Mouse (Mus musculus) embryonic facial prominence, embryonic 12.5 days (tissue): ENCODE measurements around the gene Slc3a2. TPM values are rescaled to one million over a fixed set of nuclear protein-coding genes. Genes with fewer than 3 reads are reported as not detected.
A peak's percentile ranks its signal among the peaks of the same experiment; 100 is the strongest.

Experiments
- ATAC-seq: fragments of 200-750 bp; cut with Nextera tagmentation; 2 replicates; pipeline ENCODE4 v1.8.0; 2017; ENCODE audit not compliant: insufficient number of reproducible peaks, insufficient read depth, low FRiP score, low TSS enrichment
- H3K27ac ChIP-seq: fragments of 300-500 bp; sonication (generic); 2 replicates; pipeline ENCODE4 v1.5.1; 2016; ENCODE audit warnings: mild to moderate bottlenecking
- H3K27me3 ChIP-seq: fragments of 300-500 bp; sonication (generic); 2 replicates; pipeline ENCODE4 v1.6.1; 2016; ENCODE audit warnings: mild to moderate bottlenecking, moderate library complexity
- H3K36me3 ChIP-seq: fragments of 300-500 bp; sonication (generic); 2 replicates; pipeline ENCODE4 v1.6.1; 2016; ENCODE audit warnings: mild to moderate bottlenecking
- H3K4me1 ChIP-seq: fragments of 300-500 bp; sonication (generic); 2 replicates; pipeline ENCODE4 v1.6.1; 2016
- H3K4me2 ChIP-seq: fragments of 300-500 bp; sonication (generic); replicated peaks from 2 replicates; pipeline ENCODE4 v1.6.1; 2016; ENCODE audit warnings: mild to moderate bottlenecking, moderate library complexity
- H3K4me3 ChIP-seq: fragments of 300-500 bp; sonication (generic); 2 replicates; pipeline ENCODE4 v1.5.1; 2016; ENCODE audit warnings: mild to moderate bottlenecking
- H3K9ac ChIP-seq: fragments of 300-500 bp; sonication (generic); 2 replicates; pipeline ENCODE4 v1.6.1; 2016; ENCODE audit warnings: mild to moderate bottlenecking, moderate library complexity
- H3K9me3 ChIP-seq: fragments of 300-500 bp; sonication (generic); 2 replicates; pipeline ENCODE4 v1.6.1; 2016; ENCODE audit warnings: mild to moderate bottlenecking, moderate library complexity
- WGBS: fragments of 180-500 bp; shearing (Covaris S2); methylation state at CpG from one replicate; pipeline ENCODE4 v1.1.7; 2016; 5-methylcytosine and 5-hydroxymethylcytosine counted together
- polyA plus RNA-seq: library from polyadenylated mRNA; unstranded; fragments of >200 nt; fragmentation: Nextera tagmentation; extraction: Ambion mirVana; gene quantifications from 2 replicates; pipeline ENCODE4 v1.2.1, GENCODE M21; 2016

Gene Slc3a2
- polyA plus RNA-seq, 1 experiment from 2014 or later = 122 TPM

GRCm38 (mm10) chr19:8706132-8706667 is 17.0 kb downstream of the Slc3a2 start:
- Histone ChIP-seq H3K9me3 (no peaks in the 10 kb centered on the region), H3K4me3 (no peak overlapping the region), H3K27ac (no peak overlapping the region), H3K9ac (no peak overlapping the region), H3K4me1 (peaks cover 8% of the 10 kb centered on the region; the same call in 1 of the 2 replicates), H3K27me3 (no peaks in the 10 kb centered on the region), H3K4me2 (no peak overlapping the region), H3K36me3 (peaks cover 48% of the 10 kb centered on the region)
- no peak for ATAC-seq
- WGBS = 88% methylated on average over 7 of the region's 7 CpGs

DNA sequence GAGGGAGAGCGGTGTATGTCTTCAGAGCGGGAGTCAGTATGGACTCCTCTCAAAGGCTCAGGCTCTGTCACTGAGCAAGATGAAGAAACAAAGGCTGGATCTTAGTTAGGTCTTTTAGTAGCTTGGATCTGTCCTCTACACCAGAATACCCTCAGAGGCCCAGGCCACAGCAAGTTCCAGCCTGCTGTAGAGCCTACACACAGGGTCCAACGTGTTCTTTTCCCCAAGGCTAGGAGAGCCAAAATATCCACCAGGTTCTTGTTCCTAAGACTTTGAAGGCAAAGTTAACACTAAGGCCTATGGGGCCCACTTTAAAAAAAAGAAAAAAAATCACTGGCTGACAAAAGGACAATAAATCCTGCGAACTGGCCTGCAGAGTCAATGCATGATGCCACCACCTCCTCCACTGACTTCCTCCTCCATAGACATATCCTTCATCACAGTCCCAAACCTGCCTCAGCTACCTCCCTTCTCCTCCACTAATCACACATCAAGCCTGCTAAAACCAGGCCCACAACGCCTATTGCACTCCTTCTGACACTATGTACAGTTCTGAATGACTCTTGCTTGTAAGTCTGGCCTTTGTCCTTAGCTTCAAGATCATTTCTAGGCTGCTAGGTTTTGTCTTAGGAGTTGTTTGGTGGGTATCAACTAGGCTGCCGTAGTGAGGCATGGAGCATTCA is 18.0 kb downstream of the Slc3a2 start:
- no peak overlapping the region for H3K9ac ChIP-seq
- no peak overlapping the region for H3K27ac ChIP-seq
- no peaks in the 10 kb centered on the region for H3K9me3 ChIP-seq
- H3K4me1 ChIP-seq = no peaks in the 10 kb centered on the region
- no peak for ATAC-seq
- WGBS = 76% methylated on average over 6 of the region's 6 CpGs
- H3K36me3 ChIP-seq = peaks cover 39% of the 10 kb centered on the region
- no peaks in the 10 kb centered on the region for H3K27me3 ChIP-seq
- no peak overlapping the region for H3K4me2 ChIP-seq
- H3K4me3 ChIP-seq = no peak overlapping the region

DNA sequence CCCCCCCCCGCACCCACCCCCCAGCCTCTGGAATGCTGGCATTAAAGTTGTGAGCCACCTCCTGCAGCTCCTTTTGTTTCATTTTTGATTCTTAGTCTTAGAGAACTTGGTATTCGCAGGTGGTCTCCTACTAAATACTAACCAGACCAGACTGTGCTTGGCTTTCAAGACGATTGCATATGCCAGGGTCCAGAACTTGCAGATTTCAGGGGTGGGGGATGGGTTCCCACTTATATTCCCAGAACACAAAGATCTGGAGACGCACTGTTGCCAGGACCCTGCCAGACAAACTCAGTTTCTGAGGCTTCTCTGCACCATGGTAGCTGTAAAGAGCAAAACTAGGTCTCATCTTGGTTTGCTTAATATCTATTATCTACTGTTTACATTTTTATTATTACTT is 19.6 kb downstream of the Slc3a2 start:
- peaks cover 23% of the 10 kb centered on the region for H3K36me3 ChIP-seq
- H3K4me2 ChIP-seq = no peak overlapping the region
- no peaks in the 10 kb centered on the region for H3K27me3 ChIP-seq
- no peak overlapping the region for H3K4me3 ChIP-seq
- H3K4me1 ChIP-seq = no peaks in the 10 kb centered on the region
- 64% methylated on average over 3 of the region's 4 CpGs for WGBS
- no peak overlapping the region for H3K9ac ChIP-seq
- H3K9me3 ChIP-seq = no peaks in the 10 kb centered on the region
- no peak for ATAC-seq
- no peak overlapping the region for H3K27ac ChIP-seq

DNA sequence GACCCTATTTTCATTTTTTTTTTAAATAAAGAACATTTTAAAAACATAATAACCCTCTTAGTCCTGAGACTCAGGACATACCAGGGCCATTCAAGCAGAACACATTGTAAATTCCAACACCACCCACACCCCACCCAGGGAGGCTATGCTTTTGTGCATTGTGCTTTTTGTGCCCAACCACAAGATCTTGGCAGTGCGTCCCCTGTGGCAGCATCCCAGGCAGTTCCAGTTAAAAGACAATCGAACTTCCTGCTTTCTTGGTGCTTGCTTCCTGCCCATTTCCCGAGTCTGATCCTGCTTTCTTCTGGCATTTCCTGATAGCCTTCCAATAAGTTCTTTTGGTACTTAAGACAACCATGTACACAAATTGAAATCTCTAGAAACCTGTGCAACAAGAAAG is 20.7 kb downstream of the Slc3a2 start:
- Histone ChIP-seq H3K4me1 (no peaks in the 10 kb centered on the region), H3K9ac (no peak overlapping the region), H3K4me3 (no peak overlapping the region), H3K27me3 (no peaks in the 10 kb centered on the region), H3K9me3 (no peaks in the 10 kb centered on the region), H3K4me2 (no peak overlapping the region), H3K36me3 (peaks cover 12% of the 10 kb centered on the region), H3K27ac (no peak overlapping the region)
- WGBS = 59% methylated on average over 3 of the region's 3 CpGs
- no peak for ATAC-seq

GRCm38 (mm10) chr19:8699652-8700051 is 23.5 kb downstream of the Slc3a2 start:
- Histone ChIP-seq H3K36me3 (no peaks in the 10 kb centered on the region), H3K9ac (no peak overlapping the region), H3K4me1 (no peaks in the 10 kb centered on the region), H3K27me3 (no peaks in the 10 kb centered on the region), H3K4me3 (no peak overlapping the region), H3K27ac (no peak overlapping the region), H3K4me2 (no peak overlapping the region), H3K9me3 (no peaks in the 10 kb centered on the region)
- 80% methylated on average over 9 of the region's 9 CpGs for WGBS
- no peak for ATAC-seq

- 54% methylated on average over 5 of the region's 6 CpGs for WGBS
- H3K36me3 ChIP-seq = no peaks in the 10 kb centered on the region
- peak; percentile 38; the same call in 1 of the 2 replicates for ATAC-seq
- H3K27ac ChIP-seq = no peak overlapping the region
- H3K4me1 ChIP-seq = no peaks in the 10 kb centered on the region
- H3K27me3 ChIP-seq = no peaks in the 10 kb centered on the region
- no peak overlapping the region for H3K9ac ChIP-seq
- no peak overlapping the region for H3K4me2 ChIP-seq
- H3K9me3 ChIP-seq = no peaks in the 10 kb centered on the region
- no peak overlapping the region for H3K4me3 ChIP-seq
Observed at GRCm38 (mm10) chr19:8695330-8695729, 27.8 kb downstream of the Slc3a2 start.

- H3K4me2 ChIP-seq = no peak overlapping the region
- H3K4me1 ChIP-seq = no peaks in the 10 kb centered on the region
- no peak overlapping the region for H3K27ac ChIP-seq
- no peaks in the 10 kb centered on the region for H3K9me3 ChIP-seq
- no peaks in the 10 kb centered on the region for H3K36me3 ChIP-seq
- no peak overlapping the region for H3K9ac ChIP-seq
- no peak overlapping the region for H3K4me3 ChIP-seq
- ATAC-seq = no peak
- 69% methylated on average over 5 of the region's 5 CpGs for WGBS
- H3K27me3 ChIP-seq = no peaks in the 10 kb centered on the region
Observed at GRCm38 (mm10) chr19:8692740-8693139, 30.4 kb downstream of the Slc3a2 start.

DNA sequence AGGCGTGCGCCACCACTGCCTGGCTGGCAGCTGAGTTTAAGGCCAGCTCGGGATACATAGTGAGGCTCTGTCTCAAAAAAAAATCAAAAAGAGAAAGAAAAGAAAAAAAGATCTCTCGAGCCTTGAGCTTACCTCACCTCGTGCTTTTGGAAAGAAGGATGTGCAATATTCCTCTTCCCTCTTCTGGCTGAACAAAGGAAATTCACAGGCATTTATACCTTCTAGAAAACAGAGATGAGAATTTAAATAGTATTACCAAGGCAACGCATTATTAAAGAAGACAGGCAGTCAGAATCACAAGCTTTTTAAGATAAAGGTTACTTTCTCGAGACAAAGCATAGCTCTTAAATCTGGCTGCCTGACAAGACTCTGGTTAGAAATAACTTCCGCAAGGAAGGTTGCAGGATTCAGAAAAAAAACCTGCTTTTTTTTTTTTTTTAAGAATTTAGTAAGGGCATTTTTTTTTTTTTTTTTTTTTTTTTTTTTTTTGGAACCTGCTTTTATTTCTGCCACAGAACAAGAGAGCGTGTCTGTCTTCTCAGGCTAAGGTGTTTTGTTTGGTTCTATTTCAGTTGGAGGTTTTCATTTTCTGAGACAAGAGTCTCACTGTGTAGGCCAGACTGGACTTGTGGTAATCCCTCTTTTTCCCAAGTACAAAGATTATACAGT is 31.2 kb downstream of the Slc3a2 start:
- ATAC-seq = no peak
- Histone ChIP-seq H3K4me2 (no peak overlapping the region), H3K4me3 (no peak overlapping the region), H3K9me3 (no peaks in the 10 kb centered on the region), H3K27me3 (no peaks in the 10 kb centered on the region), H3K9ac (no peak overlapping the region), H3K36me3 (no peaks in the 10 kb centered on the region), H3K27ac (no peak overlapping the region), H3K4me1 (no peaks in the 10 kb centered on the region)
- 65% methylated on average over 9 of the region's 9 CpGs for WGBS

DNA sequence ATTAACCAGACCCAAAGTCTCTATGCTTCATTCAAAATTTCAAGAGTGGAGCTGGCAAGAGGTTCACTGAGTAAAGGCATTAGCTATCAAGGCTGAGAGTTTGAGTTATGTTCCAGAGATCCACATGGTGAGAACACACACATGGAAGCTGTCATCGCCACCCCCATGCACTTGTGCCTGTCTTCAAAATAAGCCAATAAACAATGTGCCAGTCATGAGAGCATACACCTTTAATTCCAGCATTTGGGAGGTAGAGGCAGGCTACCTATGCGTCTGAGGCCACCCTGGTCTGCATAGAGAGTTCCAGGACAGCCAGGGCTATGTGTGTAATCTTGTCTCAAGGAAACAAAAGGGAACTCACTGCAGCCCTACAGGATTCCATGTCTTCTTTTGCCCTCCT is 39.5 kb downstream of the Slc3a2 start:
- Histone ChIP-seq H3K4me1 (no peaks in the 10 kb centered on the region), H3K27me3 (no peaks in the 10 kb centered on the region; the same call in 1 of the 2 replicates), H3K4me3 (no peak overlapping the region), H3K9ac (no peak overlapping the region), H3K4me2 (no peak overlapping the region), H3K36me3 (no peaks in the 10 kb centered on the region), H3K9me3 (no peaks in the 10 kb centered on the region), H3K27ac (no peak overlapping the region)
- ATAC-seq = no peak
- 70% methylated on average over 2 of the region's 2 CpGs for WGBS

GRCm38 (mm10) chr19:8682996-8683395 is 40.2 kb downstream of the Slc3a2 start:
- Histone ChIP-seq H3K4me2 (no peak overlapping the region), H3K9me3 (no peaks in the 10 kb centered on the region), H3K27ac (no peak overlapping the region), H3K27me3 (no peaks in the 10 kb centered on the region; the same call in 1 of the 2 replicates), H3K4me1 (no peaks in the 10 kb centered on the region), H3K4me3 (no peak overlapping the region), H3K9ac (no peak overlapping the region), H3K36me3 (no peaks in the 10 kb centered on the region)
- WGBS = 1% methylated on average over 3 of the region's 3 CpGs
- peak; percentile 49; the same call in 1 of the 2 replicates for ATAC-seq

DNA sequence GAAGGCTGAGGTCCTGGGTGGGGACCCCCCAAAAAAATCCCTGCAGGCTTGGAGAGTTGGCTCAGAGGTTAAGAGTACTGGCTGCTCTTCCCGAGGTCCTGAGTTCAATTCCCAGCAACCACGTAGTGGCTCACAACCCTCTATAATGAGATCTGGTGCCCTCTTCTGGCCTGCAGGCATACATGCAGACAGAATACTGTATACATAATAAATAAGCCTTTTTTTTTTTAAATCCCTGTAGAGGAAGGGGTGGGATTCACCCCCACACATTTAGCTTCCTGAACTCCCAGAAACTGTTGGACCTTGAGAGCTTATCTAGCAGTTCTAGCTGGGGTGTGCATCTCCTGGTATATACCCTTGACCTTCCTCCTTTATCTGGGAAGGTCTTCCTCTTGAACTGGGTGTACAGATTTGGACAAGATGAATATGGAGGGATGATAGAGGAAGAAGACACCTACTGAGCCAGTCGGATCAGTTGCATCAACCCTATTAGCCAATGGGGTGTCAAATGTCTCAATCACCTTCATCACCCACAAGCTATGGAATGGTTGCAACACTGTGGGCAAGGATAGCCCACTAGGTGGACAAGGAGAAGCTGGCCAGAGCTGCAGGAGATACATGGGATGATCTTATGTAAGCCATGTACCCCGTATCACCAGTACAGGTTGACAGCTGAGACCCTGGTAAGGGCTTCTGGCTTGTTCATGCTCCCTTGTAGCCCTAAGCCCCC is 41.4 kb downstream of the Slc3a2 start:
- ATAC-seq = no peak
- no peaks in the 10 kb centered on the region for H3K9me3 ChIP-seq
- no peak overlapping the region for H3K4me2 ChIP-seq
- H3K4me3 ChIP-seq = no peak overlapping the region
- no peaks in the 10 kb centered on the region; the same call in 1 of the 2 replicates for H3K27me3 ChIP-seq
- H3K9ac ChIP-seq = no peak overlapping the region
- 88% methylated on average over 4 of the region's 4 CpGs for WGBS
- H3K4me1 ChIP-seq = no peaks in the 10 kb centered on the region
- no peak overlapping the region for H3K27ac ChIP-seq
- H3K36me3 ChIP-seq = no peaks in the 10 kb centered on the region
